Mouse (Mus musculus): ENCODE results near the gene Atp8a1.

GRCm38 (mm10) chr5:67605951-67606350 lies 241.3 kb downstream of the Atp8a1 start:
- TF ChIP-seq CTCF (IDR thresholded peaks at IDR 0.05; ENCODE audit: low read depth, low read length) (no peak), POLR2A (IDR thresholded peaks at IDR 0.05; ENCODE audit: insufficient read depth, low read length) (no peak)
